Mouse (Mus musculus) brain, adult 2 months (tissue): ENCODE measurements around the gene 1700020N01Rik.

Experiments
- DNase-seq: peaks from one replicate; pipeline ENCODE4 v3.0.0; 2011; ENCODE audit warnings: low read depth, low spot score

Gene 1700020N01Rik

DNA sequence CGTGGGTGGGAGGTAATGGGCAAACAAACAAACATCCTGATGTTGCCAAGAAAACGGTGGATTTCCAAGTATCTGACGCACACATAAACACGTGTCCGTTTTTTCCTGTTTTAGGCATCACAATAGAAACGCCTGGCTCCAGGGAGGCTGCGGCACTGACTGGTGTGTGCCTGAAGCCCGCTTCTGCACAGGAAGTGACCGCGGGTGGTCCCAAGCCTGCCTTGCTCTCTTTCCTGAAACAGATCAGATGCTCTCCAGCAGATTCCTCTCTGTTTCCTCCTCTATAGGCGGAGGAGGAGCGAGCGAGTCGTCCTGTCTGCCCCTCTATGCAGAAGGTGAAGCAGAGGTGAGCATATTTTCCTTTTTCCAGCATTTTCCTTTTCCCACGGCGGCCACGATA, 76.0 kb downstream of the 1700020N01Rik start:
- no peak for DNase-seq

- DNase-seq, result no peak
These were observed 76.8 kb downstream of the 1700020N01Rik start for GRCm38 (mm10) chr10:21669750-21670161.

- DNase-seq, result no peak
These were observed 77.2 kb downstream of the 1700020N01Rik start for GRCm38 (mm10) chr10:21670168-21670567.
